Mouse (Mus musculus) liver, postnatal 0 days (tissue): ENCODE results near the gene Plpp3.

Source experiments
- CTCF ChIP-seq: sonication (generic); IDR thresholded peaks from 2 replicates; pipeline ENCODE4 v1.5.1; 2016; ENCODE audit warnings: antibody characterized with exemption, low read depth
- EP300 ChIP-seq: IDR thresholded peaks from 2 replicates; pipeline ENCODE4 v1.6.1; 2016; ENCODE audit warnings: antibody characterized with exemption, low read depth, mild to moderate bottlenecking

- TF ChIP-seq CTCF (no peak), EP300 (no peak)
These were observed 57.3 kb downstream of the Plpp3 start for GRCm38 (mm10) chr4:105214438-105214837.
